Mouse (Mus musculus): ENCODE results near the gene Fam107a. TPM values are rescaled to one million over a fixed set of nuclear protein-coding genes. Genes with fewer than 3 reads are reported as not detected.

The Fam107a gene
- polyA plus RNA-seq, 2 experiments, result 0.03 TPM; not detected in 1

GRCm38 (mm10) chr14:8308650-8309049 lies 9.2 kb downstream of the Fam107a start:
- Histone ChIP-seq H3K4me3 (ENCODE audit: insufficient read depth in 1 of 2, low read depth in 2 of 2, low read length in 2 of 2) (no peak overlapping the region), H3K36me3 (replicated peaks; ENCODE audit: control insufficient read depth, insufficient read depth, low read depth) (no peaks in the 10 kb centered on the region), H3K27ac (no peak overlapping the region), H3K4me2 (ENCODE audit: low read depth) (no peak overlapping the region), H3K4me1 (replicated peaks; ENCODE audit: control insufficient read depth in 2 of 2, insufficient read depth in 2 of 2, low read length in 1 of 2) (0 out of 4 replicates have a peak, but pooled peaks cover 0 to 3% of the 10 kb centered on the region in 2 experiments), H3K9me3 (ENCODE audit: control insufficient read depth, low read length) (no peaks in the 10 kb centered on the region), H3K27me3 (ENCODE audit: control insufficient read depth, insufficient read depth, low read length) (no peaks in the 10 kb centered on the region), H3K9ac (replicated peaks) (no peak overlapping the region)
- ATAC-seq (ENCODE audit: insufficient read depth) (no peak), DNase-seq (ENCODE audit: low read depth in 3 of 3, low spot score in 3 of 3) (no peak)
- 49% methylated on average over 3 of the region's 3 CpGs for WGBS (ENCODE audit: insufficient replicate concordance)
- no peak for TF ChIP-seq EP300 (IDR thresholded peaks at IDR 0.05; ENCODE audit: low read depth)
- no peak for TF ChIP-seq CTCF (IDR thresholded peaks at IDR 0.05; ENCODE audit: low read depth)

DNA sequence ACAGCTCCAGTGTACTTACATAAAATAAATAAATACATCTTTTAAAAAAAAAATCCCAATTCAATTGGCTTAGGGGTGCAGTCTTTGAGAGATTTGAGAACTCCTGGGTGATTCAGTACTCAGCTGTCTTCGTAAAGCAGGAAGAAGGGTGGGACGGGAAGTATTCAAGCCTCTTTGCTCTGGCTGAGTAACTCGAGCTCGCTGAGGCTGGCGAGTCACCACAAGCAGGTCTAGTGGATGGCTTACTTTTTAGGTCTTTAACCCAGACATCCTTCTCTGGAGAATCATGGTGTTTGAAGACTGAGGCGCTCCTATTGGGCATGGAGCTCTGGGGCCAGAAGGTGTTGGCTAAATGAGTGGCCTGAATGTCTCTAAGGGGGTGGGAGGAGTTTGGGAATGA lies 10.9 kb downstream of the Fam107a start:
- Histone ChIP-seq H3K27me3 (ENCODE audit: control insufficient read depth, insufficient read depth, low read length) (no peaks in the 10 kb centered on the region), H3K9me3 (ENCODE audit: control insufficient read depth, low read length) (no peaks in the 10 kb centered on the region), H3K9ac (replicated peaks) (no peak overlapping the region), H3K4me1 (replicated peaks; ENCODE audit: control insufficient read depth in 2 of 2, insufficient read depth in 2 of 2, low read length in 1 of 2) (0 out of 4 replicates have a peak, but pooled peaks cover 0 to 3% of the 10 kb centered on the region in 2 experiments), H3K4me2 (ENCODE audit: low read depth) (no peak overlapping the region), H3K36me3 (replicated peaks; ENCODE audit: control insufficient read depth, insufficient read depth, low read depth) (no peaks in the 10 kb centered on the region), H3K4me3 (ENCODE audit: insufficient read depth in 1 of 2, low read depth in 2 of 2, low read length in 2 of 2) (no peak overlapping the region), H3K27ac (no peak overlapping the region)
- ATAC-seq (ENCODE audit: insufficient read depth) (no peak), DNase-seq (ENCODE audit: low read depth in 3 of 3, low spot score in 3 of 3) (no peak)
- TF ChIP-seq EP300 (IDR thresholded peaks at IDR 0.05; ENCODE audit: low read depth) (no peak), CTCF (IDR thresholded peaks at IDR 0.05; ENCODE audit: low read depth) (no peak)
- WGBS (ENCODE audit: insufficient replicate concordance), result 49% methylated on average over 6 of the region's 6 CpGs

DNA sequence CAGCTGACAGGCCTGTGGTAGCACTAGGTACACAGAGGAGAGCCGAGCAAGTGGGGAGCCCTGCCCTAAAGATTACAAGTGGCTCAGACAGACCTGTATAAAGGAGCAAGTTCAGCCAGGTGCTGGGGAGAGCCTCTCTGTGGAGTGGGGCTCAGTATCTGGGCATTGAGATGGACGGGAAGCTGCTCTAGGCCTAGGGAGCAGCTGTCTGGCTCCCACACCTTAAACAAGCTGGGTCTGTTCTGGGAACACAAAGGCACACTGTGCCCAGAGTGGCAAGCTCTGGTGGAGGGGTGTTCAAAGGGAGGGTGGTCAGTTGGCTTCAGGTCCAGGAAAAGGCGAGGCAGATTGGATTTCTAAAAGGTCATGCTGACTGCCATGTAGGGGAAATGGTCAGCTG lies 12.8 kb downstream of the Fam107a start:
- TF ChIP-seq CTCF (IDR thresholded peaks at IDR 0.05; ENCODE audit: low read depth) (no peak), EP300 (IDR thresholded peaks at IDR 0.05; ENCODE audit: low read depth) (no peak)
- no peak overlapping the region for H3K4me3 ChIP-seq (ENCODE audit: insufficient read depth in 1 of 2, low read depth in 2 of 2, low read length in 2 of 2)
- no peak overlapping the region for H3K27ac ChIP-seq
- H3K4me1 ChIP-seq (replicated peaks; ENCODE audit: control insufficient read depth in 2 of 2, insufficient read depth in 2 of 2, low read length in 1 of 2), result 0 out of 4 replicates have a peak, but pooled peaks cover 0 to 1% of the 10 kb centered on the region in 2 experiments
- no peaks in the 10 kb centered on the region for H3K9me3 ChIP-seq (ENCODE audit: control insufficient read depth, low read length)
- H3K9ac ChIP-seq (replicated peaks), result no peak overlapping the region
- no peak overlapping the region for H3K4me2 ChIP-seq (ENCODE audit: low read depth)
- ATAC-seq (ENCODE audit: insufficient read depth) (no peak), DNase-seq (ENCODE audit: low read depth in 3 of 3, low spot score in 3 of 3) (no peak)
- no peaks in the 10 kb centered on the region for H3K27me3 ChIP-seq (ENCODE audit: control insufficient read depth, insufficient read depth, low read length)
- 43% methylated on average over 3 of the region's 3 CpGs for WGBS (ENCODE audit: insufficient replicate concordance)
- no peaks in the 10 kb centered on the region for H3K36me3 ChIP-seq (replicated peaks; ENCODE audit: control insufficient read depth, insufficient read depth, low read depth)

- ATAC-seq (ENCODE audit: insufficient read depth) (no peak), DNase-seq (ENCODE audit: low read depth in 3 of 3, low spot score in 3 of 3) (no peak)
- Histone ChIP-seq H3K4me2 (ENCODE audit: low read depth) (no peak overlapping the region), H3K9me3 (ENCODE audit: control insufficient read depth, low read length) (no peaks in the 10 kb centered on the region), H3K36me3 (replicated peaks; ENCODE audit: control insufficient read depth, insufficient read depth, low read depth) (no peaks in the 10 kb centered on the region), H3K27me3 (ENCODE audit: control insufficient read depth, insufficient read depth, low read length) (no peaks in the 10 kb centered on the region), H3K4me1 (replicated peaks; ENCODE audit: control insufficient read depth in 2 of 2, insufficient read depth in 2 of 2, low read length in 1 of 2) (0 out of 4 replicates have a peak, but pooled peaks cover 0 to 1% of the 10 kb centered on the region in 2 experiments), H3K4me3 (ENCODE audit: insufficient read depth in 1 of 2, low read depth in 2 of 2, low read length in 2 of 2) (no peak overlapping the region), H3K27ac (no peak overlapping the region), H3K9ac (replicated peaks) (no peak overlapping the region)
- TF ChIP-seq EP300 (IDR thresholded peaks at IDR 0.05; ENCODE audit: low read depth), result no peak
- TF ChIP-seq CTCF (IDR thresholded peaks at IDR 0.05; ENCODE audit: low read depth), result no peak
Measured at GRCm38 (mm10) chr14:8304082-8304481, 13.7 kb downstream of the Fam107a start.

GRCm38 (mm10) chr14:8302687-8303086 lies 15.1 kb downstream of the Fam107a start:
- Histone ChIP-seq H3K9ac (replicated peaks) (no peak overlapping the region), H3K27ac (no peak overlapping the region), H3K4me3 (ENCODE audit: insufficient read depth in 1 of 2, low read depth in 2 of 2, low read length in 2 of 2) (no peak overlapping the region), H3K36me3 (replicated peaks; ENCODE audit: control insufficient read depth, insufficient read depth, low read depth) (no peaks in the 10 kb centered on the region), H3K4me1 (replicated peaks; ENCODE audit: control insufficient read depth in 2 of 2, insufficient read depth in 2 of 2, low read length in 1 of 2) (0 out of 4 replicates have a peak, but pooled peaks cover 0 to 1% of the 10 kb centered on the region in 2 experiments), H3K4me2 (ENCODE audit: low read depth) (no peak overlapping the region), H3K27me3 (ENCODE audit: control insufficient read depth, insufficient read depth, low read length) (no peaks in the 10 kb centered on the region), H3K9me3 (ENCODE audit: control insufficient read depth, low read length) (no peaks in the 10 kb centered on the region)
- DNase-seq (ENCODE audit: low read depth in 3 of 3, low spot score in 3 of 3) (no peak), ATAC-seq (ENCODE audit: insufficient read depth) (no peak)
- TF ChIP-seq EP300 (IDR thresholded peaks at IDR 0.05; ENCODE audit: low read depth) (no peak), CTCF (IDR thresholded peaks at IDR 0.05; ENCODE audit: low read depth) (no peak)
- WGBS (ENCODE audit: insufficient replicate concordance), result 25% methylated on average over 10 of the region's 10 CpGs

Measured in liver, embryonic 14.5 days (tissue).